Mouse (Mus musculus) spleen, adult 2 months (tissue): ENCODE data around the gene Pfkfb2.

ENCODE experiments used
- CTCF ChIP-seq: fragments of 200-500 bp; IDR thresholded peaks from 2 replicates; pipeline ENCODE4 v1.5.1; 2011; ENCODE audit warnings: mild to moderate bottlenecking, inconsistent platforms; ENCODE audit not compliant: insufficient read depth, insufficient read length, insufficient replicate concordance; ENCODE audit errors: extremely low read depth
- POLR2A ChIP-seq: fragments of 200-500 bp; IDR thresholded peaks from 2 replicates; pipeline ENCODE4 v1.6.1; 2011; ENCODE audit warnings: low read depth, low read length, inconsistent platforms

GRCm38 (mm10) chr1:130737411-130737881, 8.4 kb upstream of the Pfkfb2 start:
- TF ChIP-seq CTCF (no peak), POLR2A (no peak)
